Mouse (Mus musculus): ENCODE data around the gene Naxd.

DNA sequence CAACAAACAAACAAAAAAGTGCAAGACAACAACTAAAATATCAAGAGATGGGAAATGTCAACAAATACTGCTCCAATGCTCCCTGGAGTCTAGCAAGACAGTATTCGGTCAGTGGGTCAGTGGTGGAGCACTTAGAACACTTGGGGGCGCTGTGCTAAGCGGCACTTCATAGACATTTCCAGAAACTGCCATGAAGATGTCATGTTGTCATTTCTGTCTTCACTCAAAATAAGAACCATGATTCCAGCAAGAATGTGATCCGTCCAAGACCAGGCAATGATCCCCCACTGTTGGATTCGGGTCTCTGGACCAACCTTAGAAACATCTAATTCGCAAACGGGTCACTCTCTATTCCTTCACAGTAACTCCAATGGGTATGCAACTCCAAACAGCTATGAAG is 52.4 kb downstream of the Naxd start:
- TF ChIP-seq GATA1 (IDR thresholded peaks at IDR 0.05; ENCODE audit: low read length) (no peak), TAL1 (IDR thresholded peaks at IDR 0.05; ENCODE audit: low read length) (no peak)

Measured in erythroblast, embryonic 14.5 days (primary cell).